Mouse (Mus musculus) midbrain, embryonic 14.5 days (tissue): ENCODE measurements around the gene Disc1. TPM values are rescaled to one million over a fixed set of nuclear protein-coding genes. Genes with fewer than 3 reads are reported as not detected.

ENCODE experiments used
- ATAC-seq: fragments of 200-750 bp; cut with Nextera tagmentation; 2 replicates; pipeline ENCODE4 v1.8.0; 2017; ENCODE audit warnings: moderate number of reproducible peaks, moderate library complexity; ENCODE audit not compliant: low FRiP score, low TSS enrichment
- DNase-seq: peaks from one replicate; pipeline ENCODE4 v3.0.0-alpha.2; 2015
- H3K27ac ChIP-seq: fragments of 300-500 bp; sonication (generic); replicated peaks from 2 replicates; pipeline ENCODE4 v1.5.1; 2014; ENCODE audit warnings: mild to moderate bottlenecking, low read depth, low read length, moderate library complexity
- H3K27me3 ChIP-seq: fragments of 300-500 bp; sonication (generic); 2 replicates; pipeline ENCODE4 v1.6.1; 2014; ENCODE audit warnings: low read length, control low read depth, mixed read lengths; ENCODE audit not compliant: control insufficient read depth, insufficient read depth
- H3K36me3 ChIP-seq: fragments of 300-500 bp; sonication (generic); 2 replicates; pipeline ENCODE4 v1.6.1; 2014; ENCODE audit warnings: low read length, control low read depth; ENCODE audit not compliant: control insufficient read depth, insufficient read depth
- H3K4me1 ChIP-seq: fragments of 300-500 bp; sonication (generic); 2 replicates; pipeline ENCODE4 v1.6.1; 2014; ENCODE audit warnings: mild to moderate bottlenecking, antibody characterized with exemption, low read length, control low read depth; ENCODE audit not compliant: control insufficient read depth, insufficient read depth
- H3K4me2 ChIP-seq: fragments of 300-500 bp; sonication (generic); 2 replicates; pipeline ENCODE4 v1.6.1; 2014; ENCODE audit warnings: mild to moderate bottlenecking, low read length, moderate library complexity
- H3K4me3 ChIP-seq: fragments of 300-500 bp; sonication (generic); replicated peaks from 2 replicates; pipeline ENCODE4 v1.5.1; 2014; ENCODE audit warnings: low read depth, low read length
- H3K9ac ChIP-seq: fragments of 300-500 bp; sonication (generic); replicated peaks from 2 replicates; pipeline ENCODE4 v1.6.1; 2014; ENCODE audit warnings: mild to moderate bottlenecking, low read length, moderate library complexity
- H3K9me3 ChIP-seq: fragments of 300-500 bp; sonication (generic); 2 replicates; pipeline ENCODE4 v1.6.1; 2016; ENCODE audit warnings: low read length, control low read depth, mixed read lengths; ENCODE audit not compliant: control insufficient read depth
- WGBS: fragments of 180-500 bp; shearing (Covaris S2); extraction: QIAGEN DNeasy Blood & Tissue Kit; methylation state at CpG from one replicate; pipeline ENCODE4 v1.1.7; 2014; 5-methylcytosine and 5-hydroxymethylcytosine counted together
- polyA plus RNA-seq: library from polyadenylated mRNA; unstranded; fragments of >200 nt; fragmentation: Nextera tagmentation; extraction: Ambion mirVana; gene quantifications from 2 replicates; pipeline ENCODE4 v1.2.1, GENCODE M21; 2014

Disc1 gene
- polyA plus RNA-seq, 1 experiment from 2014 or later: 0.78 TPM

DNA sequence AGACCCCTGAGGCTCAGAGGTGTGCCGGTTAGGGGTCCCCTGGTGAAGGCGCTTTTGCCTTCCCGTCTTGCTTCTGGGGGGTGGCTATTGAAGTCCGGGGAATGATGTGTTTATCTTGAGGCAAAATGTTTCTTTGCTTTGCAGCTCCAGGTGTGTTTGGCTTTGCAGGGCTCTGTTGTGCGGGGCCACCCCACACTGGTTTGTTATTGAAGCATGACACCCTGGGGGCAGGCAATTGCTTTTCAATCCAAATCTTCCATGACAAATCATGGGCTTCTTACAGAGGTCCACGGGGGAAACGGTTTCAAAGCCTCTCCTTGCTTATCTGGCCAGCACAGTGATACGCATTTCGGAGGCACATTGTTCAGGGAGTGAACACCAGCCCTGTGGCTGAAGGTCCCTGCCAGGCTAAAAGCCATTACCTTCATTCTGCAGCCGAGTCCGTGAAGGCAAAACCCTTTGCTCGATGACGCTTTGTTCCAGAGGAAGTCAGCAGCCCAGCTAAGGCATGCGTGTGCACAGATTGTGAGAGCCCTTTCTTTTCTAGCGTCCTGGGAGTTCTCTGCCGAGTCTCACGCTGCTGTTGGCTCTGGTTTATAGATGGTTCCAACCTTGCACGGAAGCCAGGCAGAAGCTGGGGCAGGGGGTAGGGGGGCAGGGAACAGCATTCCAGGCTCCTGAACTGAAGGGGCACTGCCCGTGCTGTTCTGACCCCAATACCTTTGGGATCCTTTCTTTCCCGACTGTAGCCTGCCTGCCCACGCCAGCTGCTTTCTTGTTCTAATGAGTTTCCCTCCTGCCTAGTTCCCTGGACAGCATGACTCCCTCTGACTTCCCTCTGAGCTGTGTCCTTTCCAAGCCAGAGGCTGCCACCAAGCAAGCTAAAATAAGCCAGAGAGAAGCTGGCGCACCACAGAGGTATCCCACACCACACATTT is 182.2 kb downstream of the Disc1 start:
- WGBS: 3% methylated on average over 22 of the region's 22 CpGs
- DNase-seq (peak; percentile 84), ATAC-seq (peak; percentile 66)
- Histone ChIP-seq H3K9ac (peak overlapping the region; percentile 46; the same call in 1 of the 2 replicates), H3K36me3 (no peaks in the 10 kb centered on the region), H3K27ac (peak overlapping the region; percentile 86), H3K9me3 (no peaks in the 10 kb centered on the region), H3K4me3 (no peak overlapping the region), H3K27me3 (no peaks in the 10 kb centered on the region; the same call in 1 of the 2 replicates), H3K4me2 (peak overlapping the region; percentile 46), H3K4me1 (peaks cover 33% of the 10 kb centered on the region)

DNA sequence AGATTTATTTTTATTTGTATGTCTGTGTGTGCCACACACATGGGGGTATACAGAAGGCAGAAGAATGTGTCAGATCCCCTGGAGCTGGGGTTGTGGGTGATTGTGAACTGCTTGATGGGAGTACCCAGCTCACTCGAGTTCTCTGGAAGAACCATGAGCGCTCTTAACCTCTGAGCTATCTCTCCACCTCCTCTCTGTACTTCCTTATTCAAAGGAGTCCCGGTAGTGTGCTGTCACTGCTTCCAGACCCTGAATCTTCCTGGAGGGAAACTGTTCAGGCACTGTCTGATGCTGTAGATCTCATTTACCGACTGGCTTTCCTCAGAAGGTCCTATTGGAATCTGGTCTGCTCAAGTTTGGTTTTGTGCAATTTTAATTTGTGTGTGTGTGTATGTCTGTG is 186.8 kb downstream of the Disc1 start:
- Histone ChIP-seq H3K4me2 (no peak overlapping the region), H3K9ac (no peak overlapping the region), H3K27ac (no peak overlapping the region), H3K27me3 (no peaks in the 10 kb centered on the region), H3K4me3 (no peak overlapping the region), H3K36me3 (no peaks in the 10 kb centered on the region), H3K9me3 (no peaks in the 10 kb centered on the region), H3K4me1 (peaks cover 48% of the 10 kb centered on the region)
- ATAC-seq (no peak), DNase-seq (no peak)
- 76% methylated on average over 4 of the region's 4 CpGs for WGBS

DNA sequence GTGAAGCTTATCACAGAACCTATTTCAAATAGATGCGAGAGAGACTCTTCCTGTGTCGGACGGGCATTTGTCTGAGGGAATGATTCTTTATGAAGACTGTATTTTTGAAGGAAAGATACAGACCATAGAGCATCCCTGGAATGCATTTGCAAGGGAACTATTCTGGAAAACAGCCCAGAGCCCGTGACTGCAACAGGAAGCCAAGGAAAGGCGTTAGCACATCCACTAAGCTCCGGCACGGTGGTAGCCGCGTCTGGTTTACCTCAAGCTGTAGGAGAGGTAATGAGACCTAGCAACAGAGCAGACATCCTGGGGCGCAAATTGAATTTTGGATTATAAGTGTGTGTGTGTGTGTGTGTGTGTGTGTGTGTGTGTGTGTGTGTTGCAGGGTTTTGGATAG is 188.4 kb downstream of the Disc1 start:
- 42% methylated on average over 10 of the region's 10 CpGs for WGBS
- Histone ChIP-seq H3K9ac (no peak overlapping the region), H3K4me2 (no peak overlapping the region), H3K4me3 (no peak overlapping the region), H3K4me1 (peaks cover 37% of the 10 kb centered on the region), H3K9me3 (no peaks in the 10 kb centered on the region), H3K27me3 (no peaks in the 10 kb centered on the region), H3K36me3 (no peaks in the 10 kb centered on the region), H3K27ac (no peak overlapping the region)
- ATAC-seq (no peak), DNase-seq (peak; percentile 55)

DNA sequence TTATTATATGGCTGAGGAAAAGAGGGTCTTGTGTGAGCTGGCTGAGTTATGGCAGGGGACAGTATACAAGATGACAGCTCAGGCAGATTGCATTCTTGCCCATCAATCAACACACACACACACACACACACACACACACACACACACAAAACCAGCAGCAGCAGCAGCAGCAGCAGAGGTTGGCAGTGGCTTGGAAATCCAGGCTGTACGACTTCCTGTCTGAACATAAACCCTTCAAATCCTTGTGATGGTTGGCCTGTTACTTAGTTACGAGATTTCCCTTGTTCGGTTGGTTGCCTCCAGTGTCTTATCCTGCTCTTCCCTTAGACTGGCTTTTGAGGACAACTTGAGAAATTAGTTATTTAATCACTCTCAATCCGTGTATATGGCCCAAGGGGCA is 188.9 kb downstream of the Disc1 start:
- DNase-seq: no peak
- Histone ChIP-seq H3K9me3 (no peaks in the 10 kb centered on the region), H3K4me2 (no peak overlapping the region), H3K9ac (no peak overlapping the region), H3K36me3 (no peaks in the 10 kb centered on the region), H3K27ac (no peak overlapping the region), H3K4me3 (no peak overlapping the region), H3K4me1 (peaks cover 35% of the 10 kb centered on the region), H3K27me3 (no peaks in the 10 kb centered on the region)
- no peak for ATAC-seq
- WGBS: 21% methylated on average over 4 of the region's 4 CpGs

DNA sequence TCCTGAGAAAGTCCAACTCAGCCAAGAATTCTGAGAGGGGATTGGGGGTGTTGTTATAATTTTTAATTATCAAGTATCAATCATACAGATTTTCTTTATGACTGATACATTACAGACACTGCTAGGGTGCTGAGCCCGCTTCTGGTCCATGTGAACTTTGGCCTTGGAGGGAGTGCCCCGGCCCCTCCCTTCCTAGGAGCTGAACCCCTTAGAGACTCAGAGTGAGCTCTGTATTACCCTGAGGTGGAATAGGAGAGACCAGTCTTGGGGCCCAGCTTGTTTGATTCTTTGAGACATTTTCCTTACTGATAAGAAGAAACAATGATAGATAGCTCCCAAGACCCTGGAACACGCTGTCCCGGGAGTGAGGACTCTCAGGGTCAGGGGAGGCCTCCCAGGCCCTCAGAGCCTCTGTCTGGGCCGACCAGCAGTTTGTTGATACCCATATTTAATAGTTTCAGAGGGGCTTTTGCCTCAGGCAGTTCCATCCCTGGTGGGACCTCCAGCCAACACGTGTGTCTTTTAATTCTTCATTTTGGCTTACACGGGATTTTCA is 192.8 kb downstream of the Disc1 start:
- WGBS: 47% methylated on average over 7 of the region's 7 CpGs
- Histone ChIP-seq H3K9me3 (no peaks in the 10 kb centered on the region), H3K36me3 (no peaks in the 10 kb centered on the region), H3K4me2 (no peak overlapping the region), H3K4me1 (peaks cover 16% of the 10 kb centered on the region), H3K27ac (no peak overlapping the region), H3K27me3 (no peaks in the 10 kb centered on the region), H3K4me3 (no peak overlapping the region), H3K9ac (no peak overlapping the region)
- DNase-seq (no peak), ATAC-seq (no peak)

DNA sequence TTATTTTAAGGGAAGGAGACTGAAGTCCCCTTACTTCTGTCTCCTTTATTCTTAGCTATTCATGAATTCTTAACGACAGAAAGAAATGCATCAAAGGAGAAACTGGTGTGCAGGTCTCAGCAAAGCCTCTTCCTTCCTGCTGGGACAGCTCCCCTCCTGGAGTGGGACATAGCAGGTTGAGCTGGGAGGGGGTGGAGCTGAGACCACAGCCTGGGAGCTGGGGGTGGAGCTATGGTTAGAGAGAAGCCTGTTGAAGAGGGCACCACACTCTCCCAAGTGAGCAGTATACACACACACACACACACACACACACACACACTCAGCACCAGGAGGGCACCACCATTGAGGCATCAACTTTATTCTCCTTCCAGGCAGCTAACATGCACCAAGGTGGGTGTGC is 193.4 kb downstream of the Disc1 start:
- WGBS: 0% methylated on average over 1 of the region's 1 CpGs
- Histone ChIP-seq H3K4me3 (no peak overlapping the region), H3K36me3 (no peaks in the 10 kb centered on the region), H3K27ac (no peak overlapping the region), H3K4me2 (no peak overlapping the region), H3K27me3 (no peaks in the 10 kb centered on the region), H3K9me3 (no peaks in the 10 kb centered on the region), H3K4me1 (peaks cover 10% of the 10 kb centered on the region), H3K9ac (no peak overlapping the region)
- no peak for DNase-seq
- ATAC-seq: no peak

DNA sequence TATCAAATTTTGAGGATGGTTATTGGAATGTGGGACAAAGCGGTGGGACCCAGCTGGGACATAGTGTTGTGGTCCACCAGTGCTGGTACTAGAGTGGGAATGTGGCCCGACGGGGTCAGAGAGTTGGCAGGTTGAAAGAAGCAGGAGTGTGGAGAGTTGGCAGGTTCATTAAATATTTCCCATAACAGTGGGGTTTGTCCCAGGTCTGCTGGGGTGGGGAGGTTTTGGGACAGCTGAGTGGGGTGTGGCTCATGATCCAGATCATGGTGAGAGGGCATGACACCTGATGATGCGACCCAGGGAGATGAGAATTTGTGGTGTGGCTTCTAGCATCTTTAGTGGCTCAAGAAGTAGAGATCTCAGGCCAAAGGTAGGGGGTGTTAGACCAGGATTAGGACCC is 199.0 kb downstream of the Disc1 start:
- Histone ChIP-seq H3K4me1 (peaks cover 23% of the 10 kb centered on the region), H3K4me2 (no peak overlapping the region), H3K27ac (peak overlapping the region; percentile 99; the same call in 1 of the 2 replicates), H3K9ac (no peak overlapping the region), H3K9me3 (no peaks in the 10 kb centered on the region), H3K27me3 (no peaks in the 10 kb centered on the region), H3K36me3 (no peaks in the 10 kb centered on the region), H3K4me3 (no peak overlapping the region)
- ATAC-seq: no peak
- no peak for DNase-seq
- WGBS: 96% methylated on average over 4 of the region's 4 CpGs

DNA sequence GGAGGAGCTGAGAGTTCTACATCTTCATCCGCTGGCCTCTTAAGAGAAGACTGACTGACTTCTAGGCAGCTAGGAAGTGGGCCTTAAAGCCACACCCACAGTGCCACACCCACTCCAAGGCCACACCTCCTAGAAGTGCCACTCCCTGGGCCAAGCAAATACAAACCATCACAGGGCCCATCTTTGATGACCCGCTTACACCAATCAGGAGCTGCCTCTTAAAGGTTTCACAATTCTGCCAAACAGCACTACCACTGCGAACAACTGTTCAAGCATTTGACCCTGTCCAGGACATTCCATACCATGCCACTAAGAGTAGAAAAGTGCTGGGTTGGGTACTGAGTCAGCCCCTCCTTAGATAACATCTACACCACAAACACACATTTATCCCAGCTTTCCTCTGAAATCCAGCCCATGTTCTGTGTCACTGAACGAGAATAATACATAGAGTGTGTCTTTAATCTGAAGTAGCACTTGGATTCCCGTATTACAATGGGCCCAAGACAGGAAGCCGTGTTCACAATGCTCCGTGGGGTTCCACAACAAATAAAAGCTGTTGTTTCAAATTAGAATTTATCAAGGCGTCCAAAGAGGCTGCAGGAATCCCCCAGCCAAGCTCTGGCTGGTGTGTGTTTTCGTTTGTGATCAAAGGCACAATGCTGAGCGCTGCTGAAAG is 199.6 kb downstream of the Disc1 start:
- Histone ChIP-seq H3K4me1 (peaks cover 23% of the 10 kb centered on the region), H3K9ac (peak overlapping the region; percentile 62), H3K36me3 (no peaks in the 10 kb centered on the region), H3K27me3 (no peaks in the 10 kb centered on the region), H3K9me3 (no peaks in the 10 kb centered on the region), H3K4me3 (peak overlapping the region; percentile 37), H3K4me2 (peak overlapping the region; percentile 68), H3K27ac (peak overlapping the region; percentile 99)
- DNase-seq (no peak), ATAC-seq (peak; percentile 40; the same call in 1 of the 2 replicates)
- WGBS: 21% methylated on average over 10 of the region's 10 CpGs
